Mouse (Mus musculus): ENCODE results near the gene B3gnt9. TPM values are rescaled to one million over a fixed set of nuclear protein-coding genes. Genes with fewer than 3 reads are reported as not detected.

Gene B3gnt9
- total RNA-seq, 1 experiment from 2014 or later, result 3.6 TPM

GRCm38 (mm10) chr8:105209153-105210110 lies 45.5 kb downstream of the B3gnt9 start:
- no peak for DNase-seq

GRCm38 (mm10) chr8:105207675-105208273 lies 47.2 kb downstream of the B3gnt9 start:
- DNase-seq, result no peak

- no peak for DNase-seq
Measured at GRCm38 (mm10) chr8:105206766-105207275, 48.1 kb downstream of the B3gnt9 start.

- no peak for DNase-seq
Measured at GRCm38 (mm10) chr8:105205748-105206147, 49.2 kb downstream of the B3gnt9 start.

Other genes starting within 250 kb of the B3gnt9 start
- gene Ces3a, start 206.6 kb downstream of the B3gnt9 start, total RNA-seq (2021), result 3.1 and 78.7 TPM in 2 replicates
- gene Ces3b, start 171.4 kb downstream of the B3gnt9 start, total RNA-seq (2021), result 1.5 TPM in 1 of 2 replicates, not detected in the other
- not detected in 2 replicates for gene Ces4a, start 123.4 kb downstream of the B3gnt9 start, total RNA-seq (2021)
- gene Cbfb, start 84.5 kb downstream of the B3gnt9 start, total RNA-seq (2021), result 58.4 and 60.1 TPM in 2 replicates
- gene D230025D16Rik, start 30.0 kb downstream of the B3gnt9 start, total RNA-seq (2021), result 34.9 and 38.7 TPM in 2 replicates
- gene Tradd, start 9.5 kb upstream of the B3gnt9 start, total RNA-seq (2021), result 12.7 and 15.9 TPM in 2 replicates
- gene Fbxl8, start 9.5 kb upstream of the B3gnt9 start, total RNA-seq (2021), result 3.3 and 5.0 TPM in 2 replicates
- gene Hsf4, start 14.6 kb upstream of the B3gnt9 start, total RNA-seq (2021), result 0.41 and 0.70 TPM in 2 replicates
- 11.5 and 13.4 TPM in 2 replicates for gene Nol3, start 21.0 kb upstream of the B3gnt9 start, total RNA-seq (2021)
- gene 4931428F04Rik, start 34.7 kb upstream of the B3gnt9 start, total RNA-seq (2021), result 2.6 and 4.6 TPM in 2 replicates
- 16.0 and 20.2 TPM in 2 replicates for gene Exoc3l, start 40.9 kb upstream of the B3gnt9 start, total RNA-seq (2021)
- gene E2f4, start 42.5 kb upstream of the B3gnt9 start, total RNA-seq (2021), result 44.5 and 44.9 TPM in 2 replicates
- 3.9 and 5.0 TPM in 2 replicates for gene Elmo3, start 50.4 kb upstream of the B3gnt9 start, total RNA-seq (2021)
- 4.7 and 6.6 TPM in 2 replicates for gene Lrrc29, start 71.1 kb upstream of the B3gnt9 start, total RNA-seq (2021)
- gene Tmem208, start 71.2 kb upstream of the B3gnt9 start, total RNA-seq (2021), result 47.7 and 48.6 TPM in 2 replicates
- gene Fhod1, start 92.8 kb upstream of the B3gnt9 start, total RNA-seq (2021), result 11.9 and 15.7 TPM in 2 replicates
- gene Slc9a5, start 93.7 kb upstream of the B3gnt9 start, total RNA-seq (2021), result 1.9 TPM in 2 replicates
- 0.26 and 0.98 TPM in 2 replicates for gene Plekhg4, start 118.1 kb upstream of the B3gnt9 start, total RNA-seq (2021)
- gene Kctd19, start 158.3 kb upstream of the B3gnt9 start, total RNA-seq (2021), result 0.26 TPM in 2 replicates
- gene Lrrc36, start 158.4 kb upstream of the B3gnt9 start, total RNA-seq (2021), result 4.0 and 6.0 TPM in 2 replicates
- gene Tppp3, start 216.4 kb upstream of the B3gnt9 start, total RNA-seq (2021), result 42.6 and 57.0 TPM in 2 replicates
- 16.0 and 18.1 TPM in 2 replicates for gene Zdhhc1, start 241.7 kb upstream of the B3gnt9 start, total RNA-seq (2021)